Mouse (Mus musculus): ENCODE results near the gene Tdrd9.

DNA sequence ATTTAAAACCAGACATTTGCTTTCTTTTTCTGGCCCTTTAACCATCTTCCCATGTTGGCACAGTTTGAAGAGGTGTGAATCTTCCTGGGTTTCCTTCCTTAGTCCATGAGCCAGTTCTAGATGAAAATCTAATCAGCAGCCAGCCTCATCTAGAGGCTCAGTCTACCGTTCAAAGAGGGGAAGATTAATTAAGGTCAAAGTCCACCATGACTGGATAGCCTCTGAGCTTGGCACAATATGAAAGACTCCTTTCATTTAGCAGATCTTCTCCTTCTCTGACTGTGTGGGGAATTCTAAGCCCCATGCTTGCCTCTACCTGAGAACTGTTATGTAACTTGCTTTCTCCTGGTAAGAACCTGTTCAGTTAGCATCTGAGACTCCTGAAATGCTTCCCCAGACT, 110.9 kb downstream of the Tdrd9 start:
- TF ChIP-seq POLR2A (IDR thresholded peaks at IDR 0.05; ENCODE audit: control insufficient read depth in 1 of 2, insufficient read depth in 1 of 2, low read depth in 1 of 2, low read length in 2 of 2, poor library complexity in 1 of 2) (no peak), EP300 (IDR thresholded peaks at IDR 0.05; ENCODE audit: low read depth in 1 of 2, low read length in 2 of 2) (no peak)
